Comparison of ENCODE assay signal across 27 mouse cellular contexts in genomic region chr11:78571441-78571840, GRCm38 (mm10). TPM values are rescaled to one million over a fixed set of nuclear protein-coding genes. Genes with fewer than 3 reads are reported as not detected.
DNase-seq lines count a peak whose midpoint lies in the region; ATAC-seq and TF ChIP-seq lines count a peak whose summit lies in the region.
"Had no signal": no experiment of that assay in that cellular context is flagged by ENCODE, and none has a peak within 500 bp of the region (broad histone marks: within the 10 kb centered on the region; RNA-seq: fewer than 3 reads in every experiment).

No protein-coding gene starts in this region.

- H3K36me3 ChIP-seq in stomach, postnatal 0 days (ENCODE audit: control insufficient read depth, insufficient read depth, low read length), result peaks cover 1% of the 10 kb centered on the region; the same call in 1 of the 2 replicates
- H3K36me3 ChIP-seq: liver, embryonic 15.5 days had no signal

- H3K4me3 ChIP-seq in stomach, postnatal 0 days (ENCODE audit: low read depth, low read length), result no peak overlapping the region
- H3K4me3 ChIP-seq: embryonic facial prominence, embryonic 15.5 days; forebrain, embryonic 15.5 days; hindbrain, embryonic 15.5 days; limb, embryonic 10.5 days; liver, embryonic 15.5 days; midbrain, embryonic 10.5 days; myocyte; neural tube, embryonic 13.5 days; stomach, embryonic 15.5 days had no signal

- H3K27me3 ChIP-seq in stomach, postnatal 0 days (ENCODE audit: control insufficient read depth, insufficient read depth, low read length), result no peaks in the 10 kb centered on the region
- H3K27me3 ChIP-seq: embryonic facial prominence, embryonic 15.5 days; forebrain, embryonic 15.5 days; hindbrain, embryonic 15.5 days; liver, embryonic 15.5 days; neural tube, embryonic 13.5 days; stomach, embryonic 15.5 days had no signal

- H3K4me1 ChIP-seq in stomach, postnatal 0 days (replicated peaks; ENCODE audit: control insufficient read depth, insufficient read depth), result no peaks in the 10 kb centered on the region
- H3K4me1 ChIP-seq: embryonic facial prominence, embryonic 15.5 days; forebrain, embryonic 15.5 days; hindbrain, embryonic 15.5 days; limb, embryonic 10.5 days; midbrain, embryonic 10.5 days; neural tube, embryonic 13.5 days; stomach, embryonic 15.5 days had no signal

- no peak overlapping the region for H3K9ac ChIP-seq in stomach, postnatal 0 days (ENCODE audit: low read length)
- H3K9ac ChIP-seq: embryonic facial prominence, embryonic 15.5 days; forebrain, embryonic 15.5 days; hindbrain, embryonic 15.5 days; liver, embryonic 15.5 days; neural tube, embryonic 13.5 days; stomach, embryonic 15.5 days had no signal

- intact Hi-C loops in left cerebral cortex, postnatal 25 days (cut with DNase I), result no loop called here

- no peaks in the 10 kb centered on the region for H3K9me3 ChIP-seq in stomach, postnatal 0 days (ENCODE audit: control insufficient read depth, low read length)
- H3K9me3 ChIP-seq: embryonic facial prominence, embryonic 15.5 days; forebrain, embryonic 15.5 days; hindbrain, embryonic 15.5 days; limb, embryonic 10.5 days; liver, embryonic 15.5 days; midbrain, embryonic 10.5 days; neural tube, embryonic 13.5 days; stomach, embryonic 15.5 days had no signal

- 95% methylated on average over 8 of the region's 8 CpGs for WGBS in stomach, postnatal 0 days

- no peak for TF ChIP-seq EP300 in stomach, postnatal 0 days (optimal IDR thresholded peaks at IDR 0.05)

- DNase-seq in frontal cortex, postnatal 10 days (ENCODE audit: low spot score in 2 of 2), result no peak
- DNase-seq in left cerebral cortex, postnatal 25 days (ENCODE audit: low spot score in 2 of 2), result peak; percentile 48 to 74
- no peak for DNase-seq in left cerebral cortex, adult 8-10 months (ENCODE audit: low spot score in 2 of 2)
- peak; percentile 37 to 52 for DNase-seq in layer of hippocampus, postnatal 36 days
- no peak for DNase-seq in stomach, postnatal 0 days (ENCODE audit: low spot score)
- DNase-seq in kidney, postnatal 36 days, result no peak
- DNase-seq in spleen, postnatal 14 days (ENCODE audit: low spot score in 2 of 2), result no peak
- DNase-seq: adrenal gland, postnatal 10 days; cerebellum, adult 2 months; gastrocnemius, postnatal 36 days; heart, postnatal 4 days; kidney, adult 2 months; liver; retina, postnatal 1 day; spleen, adult 18-20 months had no signal

- H3K4me2 ChIP-seq in stomach, postnatal 0 days (replicated peaks; ENCODE audit: low read depth), result no peak overlapping the region
- H3K4me2 ChIP-seq: embryonic facial prominence, embryonic 15.5 days; forebrain, embryonic 15.5 days; hindbrain, embryonic 15.5 days; liver, embryonic 15.5 days; neural tube, embryonic 13.5 days; stomach, embryonic 15.5 days had no signal

- TF ChIP-seq CTCF in stomach, postnatal 0 days (IDR thresholded peaks at IDR 0.05; ENCODE audit: low read depth), result no peak

- H3K27ac ChIP-seq in stomach, postnatal 0 days (replicated peaks), result no peak overlapping the region
- H3K27ac ChIP-seq: embryonic facial prominence, embryonic 15.5 days; forebrain, embryonic 15.5 days; hindbrain, embryonic 15.5 days; kidney, postnatal 0 days; limb, embryonic 10.5 days; liver, embryonic 15.5 days; midbrain, embryonic 10.5 days; neural tube, embryonic 13.5 days; stomach, embryonic 15.5 days had no signal

- ATAC-seq in frontal cortex, adult (ENCODE audit: low TSS enrichment), result peak; percentile 74; the same call in 1 of the 2 replicates
- ATAC-seq in stomach, postnatal 0 days (ENCODE audit: low FRiP score, low TSS enrichment), result no peak
- ATAC-seq: forebrain, embryonic 15.5 days; midbrain, embryonic 16.5 days had no signal

RNA-seq across cellular contexts. Expression of gene Tmem97, which starts 20.9 kb away (rescaled TPM):
- total RNA-seq in left cerebral cortex, postnatal 25 days (2021), result 10 to 100 TPM; 19.8 to 20.7 TPM
- 10 to 100 TPM; 23.7 to 29.6 (median 26.6) TPM for total RNA-seq in left cerebral cortex, adult 8-10 months (2022)
- 10 to 100 TPM; 11.1 to 12.7 TPM for total RNA-seq in layer of hippocampus, postnatal 36 days (2021)
- 63.2 and 68.2 TPM in 2 replicates for polyA plus RNA-seq in stomach, postnatal 0 days (2015; fragmentation: Nextera tagmentation; extraction: Ambion mirVana)

RNA-seq across cellular contexts. Expression of gene Ift20, which starts 35.3 kb away (rescaled TPM):
- total RNA-seq in left cerebral cortex, postnatal 25 days (2021), result 10 to 100 TPM; 90.3 to 91.2 TPM
- total RNA-seq in left cerebral cortex, adult 8-10 months (2022), result 10 to 100 TPM; 79.7 to 81.6 (median 80.9) TPM
- total RNA-seq in layer of hippocampus, postnatal 36 days (2021), result 10 to 100 TPM; 75.1 to 79.0 TPM
- 163 and 168 TPM in 2 replicates for polyA plus RNA-seq in stomach, postnatal 0 days (2015; fragmentation: Nextera tagmentation; extraction: Ambion mirVana)

RNA-seq across cellular contexts. Expression of gene Tnfaip1, which starts 35.3 kb away (rescaled TPM):
- 10 to 100 TPM; 38.5 to 39.0 TPM for total RNA-seq in left cerebral cortex, postnatal 25 days (2021)
- total RNA-seq in left cerebral cortex, adult 8-10 months (2022), result 10 to 100 TPM; 32.8 to 36.6 (median 34.2) TPM
- total RNA-seq in layer of hippocampus, postnatal 36 days (2021), result 10 to 100 TPM; 32.1 to 32.6 TPM
- 47.5 and 47.7 TPM in 2 replicates for polyA plus RNA-seq in stomach, postnatal 0 days (2015; fragmentation: Nextera tagmentation; extraction: Ambion mirVana)

RNA-seq across cellular contexts. Expression of gene Poldip2, which starts 59.4 kb away (rescaled TPM):
- 100 to 1,000 TPM; 104 to 115 TPM for total RNA-seq in left cerebral cortex, postnatal 25 days (2021)
- total RNA-seq in left cerebral cortex, adult 8-10 months (2022), result 100 to 1,000 TPM; 116 to 125 (median 118) TPM
- total RNA-seq in layer of hippocampus, postnatal 36 days (2021), result 100 to 1,000 TPM; 116 to 121 TPM
- polyA plus RNA-seq in stomach, postnatal 0 days (2015; fragmentation: Nextera tagmentation; extraction: Ambion mirVana), result 91.1 and 95.9 TPM in 2 replicates

RNA-seq across cellular contexts. Expression of gene Tmem199, which starts 59.5 kb away (rescaled TPM):
- total RNA-seq in left cerebral cortex, postnatal 25 days (2021), result 10 to 100 TPM; 38.8 to 45.1 TPM
- total RNA-seq in left cerebral cortex, adult 8-10 months (2022), result 10 to 100 TPM; 39.4 to 42.9 (median 41.8) TPM
- 10 to 100 TPM; 43.0 to 44.0 TPM for total RNA-seq in layer of hippocampus, postnatal 36 days (2021)
- 28.4 and 32.1 TPM in 2 replicates for polyA plus RNA-seq in stomach, postnatal 0 days (2015; fragmentation: Nextera tagmentation; extraction: Ambion mirVana)

Comparison
In these comparisons a context has a peak if more than half of its experiments do, and no peak if none do; other contexts are left out.
1. DNase-seq: peak in left cerebral cortex, postnatal 25 days (2 of 2) and layer of hippocampus, postnatal 36 days (2 of 2); none in frontal cortex, postnatal 10 days (0 of 2), left cerebral cortex, adult 8-10 months (0 of 2), stomach, postnatal 0 days (single experiment), kidney, postnatal 36 days (0 of 2) and spleen, postnatal 14 days (0 of 2).